Mouse (Mus musculus): ENCODE data around the gene Prdx5. TPM values are rescaled to one million over a fixed set of nuclear protein-coding genes. Genes with fewer than 3 reads are reported as not detected.

Gene Prdx5
- total RNA-seq (2023) = 1,000 to 10,000 TPM; 1,318 to 1,395 TPM

DNA sequence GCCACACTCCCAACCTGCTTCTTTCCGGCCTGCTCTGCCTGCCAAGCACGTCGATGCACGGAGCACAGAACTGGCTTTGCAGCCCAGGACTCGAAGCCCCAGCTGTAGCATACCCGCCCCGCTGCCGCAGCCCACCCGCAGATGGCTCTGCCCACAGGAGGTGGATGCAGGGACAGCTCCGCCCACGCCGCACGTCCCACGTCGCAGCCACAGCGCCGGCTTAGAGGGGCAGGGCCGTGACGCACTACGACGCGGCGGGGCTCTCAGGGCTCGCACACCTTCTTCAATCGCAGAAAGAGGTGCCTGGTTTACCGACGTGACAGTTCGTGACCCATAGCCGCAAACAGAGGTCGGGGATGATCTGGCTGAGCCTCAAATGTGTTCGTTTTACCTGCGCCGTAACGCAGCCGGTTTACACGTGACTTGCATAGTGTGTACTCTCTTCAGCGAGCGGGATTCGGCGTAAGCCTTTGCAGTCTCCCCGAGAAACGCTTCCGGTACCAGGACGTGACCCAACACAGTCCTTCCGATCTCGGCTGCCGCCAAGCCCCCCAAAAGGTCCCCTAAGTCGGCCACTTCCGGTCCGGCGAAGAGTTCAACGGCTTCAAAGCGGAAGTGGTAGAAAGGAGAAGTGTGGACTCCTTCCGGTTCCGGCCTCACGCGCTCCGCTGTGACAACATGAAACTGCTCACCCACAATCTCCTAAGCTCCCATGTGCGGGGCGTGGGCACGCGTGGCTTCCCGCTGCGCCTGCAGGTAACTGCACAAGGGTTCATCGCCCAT, at the start of gene Prdx5, which contains the start of gene Trmt112:
Gene Prdx5 (minus strand): TSS at position 600 of the 783 bp plus-strand sequence.
Gene Trmt112 (plus strand): TSS at position 192 of the 783 bp plus-strand sequence.

GRCm38 (mm10) chr19:6942249-6942691, 32.4 kb upstream of the Prdx5 start, which contains the start of gene Gpr137:
TSS of gene Gpr137 (minus strand) at chr19:6942480.

GRCm38 (mm10) chr19:6941372-6942248, 31.7 kb upstream of the Prdx5 start, which contains the start of gene Bad:
TSS of gene Bad (plus strand) at chr19:6941861.

GRCm38 (mm10) chr19:6934195-6934977, 24.5 kb upstream of the Prdx5 start, which contains the start of gene Kcnk4:
TSS of gene Kcnk4 (minus strand) at chr19:6934515.

GRCm38 (mm10) chr19:6925307-6925573, 15.3 kb upstream of the Prdx5 start, which contains the start of gene Catsperz:
TSS of gene Catsperz (minus strand) at chr19:6925380.

DNA sequence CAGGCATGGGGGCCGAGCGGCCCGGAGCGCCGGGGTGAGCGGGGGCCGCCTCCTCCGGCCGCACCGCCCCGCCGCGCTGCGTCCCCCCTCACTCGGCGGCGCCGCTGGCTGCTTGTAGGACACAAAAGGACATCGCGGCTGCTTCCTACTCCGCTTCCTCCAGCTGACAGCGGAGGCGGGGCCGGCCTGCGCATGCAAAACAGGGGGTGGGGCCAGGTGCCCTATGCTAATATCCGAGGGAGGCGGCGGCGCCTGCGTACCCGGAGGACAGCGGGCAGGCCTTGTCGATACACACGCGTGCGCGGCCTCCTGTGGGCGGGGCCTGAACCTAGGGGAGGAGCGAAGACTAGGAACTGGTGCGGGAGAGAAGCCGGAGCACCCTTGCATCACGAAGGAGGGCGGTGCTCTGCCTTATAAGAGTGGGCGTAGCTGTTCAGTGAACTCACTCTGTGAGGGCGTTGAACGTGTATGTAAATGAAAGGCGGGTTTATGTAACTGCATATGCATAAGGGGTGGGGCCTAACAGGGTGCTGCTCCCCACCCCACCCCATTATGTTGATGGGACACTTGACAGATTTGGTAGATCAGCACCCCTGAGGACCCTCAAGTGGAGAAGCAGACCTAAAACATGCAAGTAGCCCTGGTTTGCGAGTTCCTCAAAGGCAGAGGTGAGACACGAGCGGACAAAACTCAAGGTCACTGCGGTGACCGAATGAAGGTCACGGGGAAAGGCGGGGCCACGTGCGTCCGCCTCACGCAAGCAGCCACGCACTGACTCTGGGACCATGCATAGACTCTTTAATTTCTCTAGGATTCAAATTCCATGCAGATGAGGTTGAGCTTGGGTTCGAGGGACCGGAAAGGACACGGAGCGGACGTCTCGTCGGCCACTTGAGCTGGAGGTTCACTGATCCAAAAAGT, 12.0 kb upstream of the Prdx5 start, which contains the start of gene Esrra:
Gene Esrra (minus strand): TSS at position 167 of the 921 bp plus-strand sequence.

DNA sequence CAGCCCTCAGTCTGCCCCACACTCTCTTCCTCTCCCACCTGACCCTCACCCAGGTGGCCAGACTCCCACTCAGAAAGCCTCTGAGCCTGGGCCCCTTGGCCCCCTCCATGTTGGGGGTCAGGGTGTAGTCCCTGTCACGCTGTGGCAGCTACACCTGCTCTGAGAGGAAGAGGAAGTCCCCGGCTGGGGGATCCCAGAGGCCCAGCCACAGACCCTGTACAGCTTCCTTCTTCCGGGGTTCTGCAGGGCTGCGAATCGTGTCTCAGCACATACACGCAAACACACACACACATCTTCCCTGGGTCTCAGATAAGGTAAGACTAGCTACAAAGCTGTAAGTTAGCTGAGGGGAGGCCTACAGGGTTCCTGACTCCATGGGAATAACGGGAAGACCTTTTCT, 51.9 kb downstream of the Prdx5 start, which contains the start of gene Ccdc88b:
Gene Ccdc88b (minus strand): TSS at position 181 of the 400 bp plus-strand sequence.

Other genes with a start within 250 kb of the Prdx5 start
- 10 to 100 TPM; 30.7 to 41.0 TPM for gene Rps6ka4, start 69.5 kb downstream of the Prdx5 start, total RNA-seq (2023)
- gene Ccdc88b, start 51.9 kb downstream of the Prdx5 start, total RNA-seq (2023) = 100 to 1,000 TPM; 122 to 137 TPM
- gene Trmt112, start 408 bp downstream of the Prdx5 start, total RNA-seq (2023) = 100 to 1,000 TPM in 1 of 2 experiments, 10 to 100 TPM in 1; 89.2 to 104 TPM
- 10 to 100 TPM; 40.5 to 45.9 TPM for gene Esrra, start 11.7 kb upstream of the Prdx5 start, total RNA-seq (2023)
- gene Catsperz, start 15.3 kb upstream of the Prdx5 start, total RNA-seq (2023) = not detected
- gene Kcnk4, start 24.4 kb upstream of the Prdx5 start, total RNA-seq (2023) = not detected
- gene Bad, start 31.8 kb upstream of the Prdx5 start, total RNA-seq (2023) = 10 to 100 TPM; 22.5 to 31.9 TPM
- 10 to 100 TPM; 23.9 to 26.6 TPM for gene Gpr137, start 32.4 kb upstream of the Prdx5 start, total RNA-seq (2023)
- gene Ppp1r14b, start 64.9 kb upstream of the Prdx5 start, total RNA-seq (2023) = 10 to 100 TPM; 42.9 to 43.5 TPM
- gene Plcb3, start 66.4 kb upstream of the Prdx5 start, total RNA-seq (2023) = 10 to 100 TPM; 23.2 to 25.2 TPM
- 10 to 100 TPM; 28.2 to 28.8 TPM for gene Fkbp2, start 70.4 kb upstream of the Prdx5 start, total RNA-seq (2023)
- gene Vegfb, start 77.5 kb upstream of the Prdx5 start, total RNA-seq (2023) = 1 to 10 TPM; 7.4 to 8.1 TPM
- gene Dnajc4, start 82.5 kb upstream of the Prdx5 start, total RNA-seq (2023) = 10 to 100 TPM; 20.8 to 24.7 TPM
- 10 to 100 TPM; 12.2 to 15.9 TPM for gene Nudt22, start 86.0 kb upstream of the Prdx5 start, total RNA-seq (2023)
- gene Trpt1, start 86.0 kb upstream of the Prdx5 start, total RNA-seq (2023) = 1 to 10 TPM; 2.3 to 2.9 TPM
- 100 to 1,000 TPM; 233 TPM for gene Fermt3, start 109.4 kb upstream of the Prdx5 start, total RNA-seq (2023)
- 10 to 100 TPM; 45.6 to 53.6 TPM for gene Stip1, start 129.9 kb upstream of the Prdx5 start, total RNA-seq (2023)
- gene Macrod1, start 146.7 kb upstream of the Prdx5 start, total RNA-seq (2023) = 1 to 10 TPM; 2.6 to 2.9 TPM
- gene Flrt1, start 195.6 kb upstream of the Prdx5 start, total RNA-seq (2023) = not detected